Mouse (Mus musculus): ENCODE measurements around the gene Cpm.

- TF ChIP-seq CTCF (IDR thresholded peaks at IDR 0.05; ENCODE audit: low read depth) (no peak), EP300 (IDR thresholded peaks at IDR 0.05; ENCODE audit: low read depth) (no peak)
Observed at GRCm38 (mm10) chr10:117581753-117582062, 47.6 kb upstream of the Cpm start.

Data from liver, embryonic 14.5 days (tissue).